ENCODE assay signal across 9 mouse cellular contexts in the genomic region with DNA sequence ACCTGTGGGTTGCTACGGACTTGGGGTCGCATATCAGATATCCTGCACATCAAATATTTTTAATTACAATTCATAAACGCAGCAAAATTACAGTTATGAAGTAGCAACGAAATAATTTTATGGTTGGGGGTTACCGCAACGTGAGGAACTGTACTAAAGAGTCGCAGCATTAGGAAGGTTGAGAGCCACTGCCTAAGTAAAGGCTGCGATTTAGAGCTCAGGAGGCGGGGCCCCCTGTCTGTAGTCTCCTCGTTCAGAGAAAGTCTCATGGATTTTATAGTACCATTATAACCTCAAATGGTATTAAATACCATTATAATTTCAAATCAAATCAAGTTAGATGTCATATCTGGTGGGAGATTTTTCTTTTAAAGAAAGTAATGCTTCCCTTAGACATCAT. TPM values are rescaled to one million over a fixed set of nuclear protein-coding genes. Genes with fewer than 3 reads are reported as not detected.
A peak's percentile ranks its signal among the peaks of the same experiment; 100 is the strongest.
DNase-seq lines count a peak whose midpoint lies in the region; ATAC-seq lines count a peak whose summit lies in the region.
"Had no signal": no experiment of that assay in that cellular context is flagged by ENCODE, and none has a peak within 500 bp of the region (broad histone marks: within the 10 kb centered on the region; RNA-seq: fewer than 3 reads in every experiment).

No protein-coding gene starts in this region.

- H3K9ac ChIP-seq in lung, embryonic 15.5 days = peak overlapping the region; percentile 58
- peak overlapping the region; percentile 57 for H3K9ac ChIP-seq in embryonic facial prominence, embryonic 12.5 days
- peak overlapping the region; percentile 69 for H3K9ac ChIP-seq in intestine, embryonic 16.5 days (ENCODE audit: low read depth, low read length)
- peak overlapping the region; percentile 64 for H3K9ac ChIP-seq in neural tube, embryonic 13.5 days

- H3K27ac ChIP-seq in lung, embryonic 15.5 days = peak overlapping the region; percentile 74; the same call in 1 of the 2 replicates
- no peak overlapping the region for H3K27ac ChIP-seq in embryonic facial prominence, embryonic 12.5 days
- no peak overlapping the region for H3K27ac ChIP-seq in intestine, embryonic 16.5 days (ENCODE audit: low read length)
- H3K27ac ChIP-seq in neural tube, embryonic 13.5 days (replicated peaks) = peak overlapping the region; percentile 54; the same call in 1 of the 2 replicates

- 2% methylated on average over 10 of the region's 10 CpGs for WGBS in lung, embryonic 15.5 days
- WGBS in embryonic facial prominence, embryonic 12.5 days = 2% methylated on average over 10 of the region's 10 CpGs
- 3% methylated on average over 10 of the region's 10 CpGs for WGBS in intestine, embryonic 16.5 days
- WGBS in neural tube, embryonic 13.5 days = 2% methylated on average over 10 of the region's 10 CpGs

- peak overlapping the region; percentile 64 for H3K4me3 ChIP-seq in lung, embryonic 15.5 days
- peak overlapping the region; percentile 61 for H3K4me3 ChIP-seq in embryonic facial prominence, embryonic 12.5 days
- H3K4me3 ChIP-seq in intestine, embryonic 16.5 days (ENCODE audit: low read length) = peak overlapping the region; percentile 61
- H3K4me3 ChIP-seq in neural tube, embryonic 13.5 days = peak overlapping the region; percentile 47

- H3K4me2 ChIP-seq in lung, embryonic 15.5 days = peak overlapping the region; percentile 84
- peak overlapping the region; percentile 62 for H3K4me2 ChIP-seq in embryonic facial prominence, embryonic 12.5 days (replicated peaks)
- peak overlapping the region; percentile 68 for H3K4me2 ChIP-seq in intestine, embryonic 16.5 days (ENCODE audit: low read depth, low read length)
- H3K4me2 ChIP-seq in neural tube, embryonic 13.5 days = peak overlapping the region; percentile 67

- peaks cover under 1% of the 10 kb centered on the region; the same call in 1 of the 2 replicates for H3K4me1 ChIP-seq in lung, embryonic 15.5 days
- no peaks in the 10 kb centered on the region for H3K4me1 ChIP-seq in embryonic facial prominence, embryonic 12.5 days
- no peaks in the 10 kb centered on the region for H3K4me1 ChIP-seq in intestine, embryonic 16.5 days (ENCODE audit: control insufficient read depth, insufficient read depth, low read length)
- peaks cover under 1% of the 10 kb centered on the region for H3K4me1 ChIP-seq in neural tube, embryonic 13.5 days (replicated peaks)

- H3K9me3 ChIP-seq in lung, embryonic 15.5 days = no peaks in the 10 kb centered on the region
- no peaks in the 10 kb centered on the region for H3K9me3 ChIP-seq in embryonic facial prominence, embryonic 12.5 days
- no peaks in the 10 kb centered on the region for H3K9me3 ChIP-seq in intestine, embryonic 16.5 days (ENCODE audit: control insufficient read depth, low read length)
- no peaks in the 10 kb centered on the region for H3K9me3 ChIP-seq in neural tube, embryonic 13.5 days

- intact Hi-C loops in left cerebral cortex, postnatal 14 days (cut with DNase I) = no loop called here

- DNase-seq in lung, postnatal 4 days = no peak
- no peak for DNase-seq in left cerebral cortex, postnatal 14 days (ENCODE audit: low spot score in 2 of 2)
- no peak for DNase-seq in left cerebral cortex, adult 18-20 months (ENCODE audit: low spot score in 2 of 2)
- no peak for DNase-seq in frontal cortex, postnatal 36 days (ENCODE audit: low spot score in 2 of 2)

- no peak for ATAC-seq in lung, embryonic 15.5 days (ENCODE audit: borderline replicate concordance, extremely low read depth, low FRiP score, low TSS enrichment)
- ATAC-seq in embryonic facial prominence, embryonic 12.5 days (ENCODE audit: insufficient number of reproducible peaks, insufficient read depth, low FRiP score, low TSS enrichment) = no peak
- ATAC-seq in intestine, embryonic 16.5 days = no peak
- no peak for ATAC-seq in neural tube, embryonic 13.5 days (ENCODE audit: low read depth)

- no peaks in the 10 kb centered on the region for H3K36me3 ChIP-seq in lung, embryonic 15.5 days
- no peaks in the 10 kb centered on the region for H3K36me3 ChIP-seq in embryonic facial prominence, embryonic 12.5 days
- no peaks in the 10 kb centered on the region for H3K36me3 ChIP-seq in intestine, embryonic 16.5 days (ENCODE audit: control insufficient read depth, insufficient read depth, low read length)
- H3K36me3 ChIP-seq in neural tube, embryonic 13.5 days = no peaks in the 10 kb centered on the region

- no peaks in the 10 kb centered on the region for H3K27me3 ChIP-seq in lung, embryonic 15.5 days
- no peaks in the 10 kb centered on the region for H3K27me3 ChIP-seq in embryonic facial prominence, embryonic 12.5 days
- H3K27me3 ChIP-seq in intestine, embryonic 16.5 days (replicated peaks; ENCODE audit: control insufficient read depth, insufficient read depth, low read length) = no peaks in the 10 kb centered on the region
- no peaks in the 10 kb centered on the region for H3K27me3 ChIP-seq in neural tube, embryonic 13.5 days

RNA-seq across cellular contexts. Expression of gene Dnajc12, which starts 4.7 kb away (rescaled TPM):
- 13.3 and 13.6 TPM in 2 replicates for polyA plus RNA-seq in lung, embryonic 15.5 days (2015; fragmentation: Nextera tagmentation; extraction: Ambion mirVana)
- polyA plus RNA-seq in embryonic facial prominence, embryonic 12.5 days (2016; fragmentation: Nextera tagmentation; extraction: Ambion mirVana) = 11.0 and 11.6 TPM in 2 replicates
- 6.8 TPM in 2 replicates for polyA plus RNA-seq in intestine, embryonic 16.5 days (2015; fragmentation: Nextera tagmentation; extraction: Ambion mirVana)
- polyA plus RNA-seq in neural tube, embryonic 13.5 days (2015; fragmentation: Nextera tagmentation; extraction: Ambion mirVana) = 22.7 and 24.4 TPM in 2 replicates
- 10 to 100 TPM; 13.0 to 14.0 TPM for total RNA-seq in left cerebral cortex, postnatal 14 days (2021)
- 10 to 100 TPM; 26.2 to 31.6 TPM for total RNA-seq in left cerebral cortex, adult 18-20 months (2021)

RNA-seq across cellular contexts. Expression of gene Sirt1, which starts 5.5 kb away (rescaled TPM):
- 5.3 and 5.9 TPM in 2 replicates for polyA plus RNA-seq in lung, embryonic 15.5 days (2015; fragmentation: Nextera tagmentation; extraction: Ambion mirVana)
- 7.3 and 8.3 TPM in 2 replicates for polyA plus RNA-seq in embryonic facial prominence, embryonic 12.5 days (2016; fragmentation: Nextera tagmentation; extraction: Ambion mirVana)
- polyA plus RNA-seq in intestine, embryonic 16.5 days (2015; fragmentation: Nextera tagmentation; extraction: Ambion mirVana) = 2.2 and 3.3 TPM in 2 replicates
- 4.7 and 5.1 TPM in 2 replicates for polyA plus RNA-seq in neural tube, embryonic 13.5 days (2015; fragmentation: Nextera tagmentation; extraction: Ambion mirVana)
- total RNA-seq in left cerebral cortex, postnatal 14 days (2021) = 10 to 100 TPM; 11.4 to 13.4 TPM
- total RNA-seq in left cerebral cortex, adult 18-20 months (2021) = 10 to 100 TPM; 15.1 to 16.6 TPM

RNA-seq across cellular contexts. Expression of gene Gm7075, which starts 34.6 kb away (rescaled TPM):
- polyA plus RNA-seq in lung, embryonic 15.5 days (2015; fragmentation: Nextera tagmentation; extraction: Ambion mirVana) = 0.41 TPM in 1 of 2 replicates, not detected in the other
- polyA plus RNA-seq in embryonic facial prominence, embryonic 12.5 days (2016; fragmentation: Nextera tagmentation; extraction: Ambion mirVana) = not detected in 2 replicates
- polyA plus RNA-seq in intestine, embryonic 16.5 days (2015; fragmentation: Nextera tagmentation; extraction: Ambion mirVana) = not detected in 2 replicates
- not detected in 2 replicates for polyA plus RNA-seq in neural tube, embryonic 13.5 days (2015; fragmentation: Nextera tagmentation; extraction: Ambion mirVana)
- not detected for total RNA-seq in left cerebral cortex, postnatal 14 days (2021)
- not detected for total RNA-seq in left cerebral cortex, adult 18-20 months (2021)
- polyA plus RNA-seq: testis, adult 2 months had no signal

RNA-seq across cellular contexts. Expression of gene Ctnna3, which starts 42.9 kb away (rescaled TPM):
- polyA plus RNA-seq in lung, embryonic 15.5 days (2015; fragmentation: Nextera tagmentation; extraction: Ambion mirVana) = 0.86 and 1.2 TPM in 2 replicates
- polyA plus RNA-seq in embryonic facial prominence, embryonic 12.5 days (2016; fragmentation: Nextera tagmentation; extraction: Ambion mirVana) = 0.18 and 0.32 TPM in 2 replicates
- polyA plus RNA-seq in intestine, embryonic 16.5 days (2015; fragmentation: Nextera tagmentation; extraction: Ambion mirVana) = 0.77 and 0.89 TPM in 2 replicates
- polyA plus RNA-seq in neural tube, embryonic 13.5 days (2015; fragmentation: Nextera tagmentation; extraction: Ambion mirVana) = 3.7 and 4.1 TPM in 2 replicates
- 1 to 10 TPM; 1.0 to 2.0 TPM for total RNA-seq in left cerebral cortex, postnatal 14 days (2021)
- total RNA-seq in left cerebral cortex, adult 18-20 months (2021) = 1 to 10 TPM; 1.8 to 2.4 TPM

Comparison
In these comparisons a context has a peak if more than half of its experiments do, and no peak if none do; other contexts are left out.
1. H3K27ac ChIP-seq: peak in lung, embryonic 15.5 days (single experiment) and neural tube, embryonic 13.5 days (single experiment); none in embryonic facial prominence, embryonic 12.5 days (single experiment) and intestine, embryonic 16.5 days (single experiment).
2. Peak in every context shown above with its lines, with median percentiles within 50 percentile points of each other: H3K4me2 ChIP-seq, H3K4me3 ChIP-seq and H3K9ac ChIP-seq.